Mouse (Mus musculus) kidney, postnatal 0 days (tissue): ENCODE data around the gene Agfg2. TPM values are rescaled to one million over a fixed set of nuclear protein-coding genes. Genes with fewer than 3 reads are reported as not detected.

Experiments used
- ATAC-seq: fragments of 200-750 bp; cut with Nextera tagmentation; replicated peaks from 2 replicates; pipeline ENCODE4 v1.8.0; 2017; ENCODE audit warnings: low read depth, moderate number of reproducible peaks, moderate TSS enrichment, moderate library complexity; ENCODE audit not compliant: low FRiP score
- DNase-seq: peaks from one replicate; pipeline ENCODE4 v3.0.0-alpha.2; 2016; ENCODE audit warnings: low spot score
- H3K27ac ChIP-seq: fragments of 300-500 bp; sonication (generic); 2 replicates; pipeline ENCODE4 v1.5.1; 2014; ENCODE audit warnings: mild to moderate bottlenecking
- H3K27me3 ChIP-seq: fragments of 300-500 bp; sonication (generic); 2 replicates; pipeline ENCODE4 v1.6.1; 2014; ENCODE audit warnings: low read length, mixed read lengths; ENCODE audit not compliant: insufficient read depth
- H3K36me3 ChIP-seq: fragments of 300-500 bp; sonication (generic); 2 replicates; pipeline ENCODE4 v1.6.1; 2014; ENCODE audit warnings: low read length, mixed read lengths; ENCODE audit not compliant: insufficient read depth
- H3K4me1 ChIP-seq: fragments of 300-500 bp; sonication (generic); replicated peaks from 2 replicates; pipeline ENCODE4 v1.6.1; 2014; ENCODE audit warnings: antibody characterized with exemption, low read length, mixed read lengths; ENCODE audit not compliant: insufficient read depth
- H3K4me2 ChIP-seq: fragments of 300-500 bp; sonication (generic); 2 replicates; pipeline ENCODE4 v1.6.1; 2014; ENCODE audit warnings: mild to moderate bottlenecking, low read length, moderate library complexity, mixed read lengths
- H3K4me3 ChIP-seq: fragments of 300-500 bp; sonication (generic); replicated peaks from 2 replicates; pipeline ENCODE4 v1.5.1; 2014; ENCODE audit warnings: low read depth, low read length
- H3K9ac ChIP-seq: fragments of 300-500 bp; sonication (generic); 2 replicates; pipeline ENCODE4 v1.6.1; 2014; ENCODE audit warnings: low read depth, low read length
- H3K9me3 ChIP-seq: fragments of 300-500 bp; sonication (generic); replicated peaks from 2 replicates; pipeline ENCODE4 v1.6.1; 2016; ENCODE audit warnings: low read length, inconsistent platforms, mixed read lengths
- CTCF ChIP-seq: IDR thresholded peaks from 2 replicates; pipeline ENCODE4 v1.5.1; 2016; ENCODE audit warnings: antibody characterized with exemption, low read depth, mild to moderate bottlenecking, moderate library complexity
- WGBS: fragments of 180-500 bp; shearing (Covaris S2); extraction: QIAGEN DNeasy Blood & Tissue Kit; methylation state at CpG from one replicate; pipeline ENCODE4 v1.1.7; 2014; 5-methylcytosine and 5-hydroxymethylcytosine counted together
- polyA plus RNA-seq: library from polyadenylated mRNA; unstranded; fragments of >200 nt; fragmentation: Nextera tagmentation; extraction: Ambion mirVana; gene quantifications from 2 replicates; pipeline ENCODE4 v1.2.1, GENCODE M21; 2015

Gene Agfg2
- polyA plus RNA-seq, 1 experiment from 2014 or later: 20.8 TPM

GRCm38 (mm10) chr5:137631171-137631570, 53.4 kb downstream of the Agfg2 start:
- Histone ChIP-seq H3K4me2 (peak overlapping the region; percentile 64), H3K27me3 (no peaks in the 10 kb centered on the region), H3K4me3 (peak overlapping the region; percentile 74), H3K36me3 (peaks cover 22% of the 10 kb centered on the region; the same call in 1 of the 2 replicates), H3K9ac (peak overlapping the region; percentile 78), H3K9me3 (no peaks in the 10 kb centered on the region), H3K4me1 (peaks cover 23% of the 10 kb centered on the region; the same call in 1 of the 2 replicates), H3K27ac (peak overlapping the region; percentile 96)
- 27% methylated on average over 9 of the region's 9 CpGs for WGBS
- no peak for TF ChIP-seq CTCF
- DNase-seq: peak; percentile 61
- no peak for ATAC-seq

GRCm38 (mm10) chr5:137630602-137631001, 53.9 kb downstream of the Agfg2 start:
- Histone ChIP-seq H3K9ac (peak overlapping the region; percentile 78), H3K27me3 (no peaks in the 10 kb centered on the region), H3K4me2 (peak overlapping the region; percentile 64), H3K4me3 (peak overlapping the region; percentile 74), H3K4me1 (peaks cover 23% of the 10 kb centered on the region; the same call in 1 of the 2 replicates), H3K27ac (peak overlapping the region; percentile 96), H3K36me3 (peaks cover 19% of the 10 kb centered on the region; the same call in 1 of the 2 replicates), H3K9me3 (no peaks in the 10 kb centered on the region)
- peak; percentile 3; the same call in 1 of the 2 replicates for TF ChIP-seq CTCF
- ATAC-seq (peak; percentile 7; the same call in 1 of the 2 replicates), DNase-seq (peak; percentile 87)
- 2% methylated on average over 3 of the region's 3 CpGs for WGBS

- whole genome bisulfite sequencing: 6% methylated on average over 6 of the region's 6 CpGs
- peak; percentile 26; the same call in 1 of the 2 replicates for ATAC-seq
- H3K4me2 ChIP-seq: peak overlapping the region; percentile 64
- DNase-seq: peak; percentile 66
- H3K4me3 ChIP-seq: peak overlapping the region; percentile 74
- no peaks in the 10 kb centered on the region for H3K9me3 ChIP-seq
- peak overlapping the region; percentile 78 for H3K9ac ChIP-seq
- H3K36me3 ChIP-seq: peaks cover 13% of the 10 kb centered on the region; the same call in 1 of the 2 replicates
- peaks cover 23% of the 10 kb centered on the region; the same call in 1 of the 2 replicates for H3K4me1 ChIP-seq
- TF ChIP-seq CTCF: no peak
- H3K27ac ChIP-seq: peak overlapping the region; percentile 96
- H3K27me3 ChIP-seq: no peaks in the 10 kb centered on the region
These were observed 54.5 kb downstream of the Agfg2 start for GRCm38 (mm10) chr5:137629906-137630545.

GRCm38 (mm10) chr5:137629306-137629721, 55.2 kb downstream of the Agfg2 start:
- Histone ChIP-seq H3K4me1 (peaks cover 23% of the 10 kb centered on the region; the same call in 1 of the 2 replicates), H3K27ac (peak overlapping the region; percentile 96), H3K9ac (peak overlapping the region; percentile 78), H3K4me3 (peak overlapping the region; percentile 74), H3K36me3 (peaks cover 11% of the 10 kb centered on the region; the same call in 1 of the 2 replicates), H3K4me2 (peak overlapping the region; percentile 64), H3K27me3 (no peaks in the 10 kb centered on the region), H3K9me3 (no peaks in the 10 kb centered on the region)
- DNase-seq (peak; percentile 61), ATAC-seq (peak; percentile 60)
- TF ChIP-seq CTCF: no peak; the same call in 1 of the 2 replicates
- WGBS: under 1% methylated on average over 23 of the region's 23 CpGs

GRCm38 (mm10) chr5:137628498-137629305, 55.8 kb downstream of the Agfg2 start, which contains the start of the genes Fbxo24, Lrch4 and Gm20605:
Gene Fbxo24 (minus strand): TSS chr5:137629002.
Gene Lrch4 (plus strand): TSS chr5:137629121.
Gene Gm20605 (plus strand): TSS chr5:137629175.
- DNase-seq: peak; percentile 100
- Histone ChIP-seq H3K27me3 (no peaks in the 10 kb centered on the region), H3K4me1 (peaks cover 23% of the 10 kb centered on the region; the same call in 1 of the 2 replicates), H3K4me2 (peak within 1 kb of the TSS; percentile 72), H3K9me3 (no peaks in the 10 kb centered on the region), H3K36me3 (peaks cover 5% of the 10 kb centered on the region; the same call in 1 of the 2 replicates), H3K9ac (peak within 1 kb of the TSS; percentile 78), H3K4me3 (peak within 1 kb of the TSS; percentile 74), H3K27ac (peak within 1 kb of the TSS; percentile 96)
- ATAC-seq: peak; percentile 95
- TF ChIP-seq CTCF: peak; percentile 39
- under 1% methylated on average over 44 of the region's 46 CpGs for WGBS

GRCm38 (mm10) chr5:137627991-137628390, 56.5 kb downstream of the Agfg2 start:
- Histone ChIP-seq H3K36me3 (no peaks in the 10 kb centered on the region), H3K9me3 (no peaks in the 10 kb centered on the region), H3K27me3 (no peaks in the 10 kb centered on the region), H3K9ac (peak overlapping the region; percentile 57; the same call in 1 of the 2 replicates), H3K4me3 (peak overlapping the region; percentile 55), H3K4me2 (peak overlapping the region; percentile 72), H3K27ac (peak overlapping the region; percentile 94), H3K4me1 (peaks cover 23% of the 10 kb centered on the region; the same call in 1 of the 2 replicates)
- peak; percentile 54 for DNase-seq
- 3% methylated on average over 9 of the region's 9 CpGs for WGBS
- peak; percentile 36 for TF ChIP-seq CTCF
- ATAC-seq: no peak
